Mouse (Mus musculus) myocyte (in vitro differentiated cells): ENCODE measurements around the gene Sumo3.

ENCODE experiments used
- CEBPB ChIP-seq: IDR thresholded peaks from 2 replicates; pipeline ENCODE4 v1.6.1; 2011; ENCODE audit warnings: mild to moderate bottlenecking, moderate library complexity; ENCODE audit not compliant: poor library complexity, insufficient read depth, severe bottlenecking
- E2F4 ChIP-seq: IDR thresholded peaks from one replicate; pipeline ENCODE4 v1.6.1; 2011; ENCODE audit warnings: mild to moderate bottlenecking, control low read depth, moderate library complexity; ENCODE audit not compliant: insufficient read depth
- MAX ChIP-seq: IDR thresholded peaks from one replicate; pipeline ENCODE4 v1.6.1; 2011; ENCODE audit warnings: low read depth, mild to moderate bottlenecking, control low read depth
- MYOD1 ChIP-seq, 3 experiments: IDR thresholded peaks; one replicate each; pipeline ENCODE4 v1.6.1; 2011; ENCODE audit warnings: control low read depth in 2 of 3, low read depth in 2 of 3, mild to moderate bottlenecking in 2 of 3, moderate library complexity in 1 of 3; ENCODE audit not compliant: insufficient read length in 2 of 3, control insufficient read depth in 1 of 3
- MYOG ChIP-seq, 3 experiments: IDR thresholded peaks; one replicate each; pipeline ENCODE4 v1.6.1; 2011; ENCODE audit warnings: control low read depth in 2 of 3, low read depth in 2 of 3, mild to moderate bottlenecking in 2 of 3; ENCODE audit not compliant: insufficient read length in 2 of 3, control insufficient read depth in 1 of 3, insufficient read depth in 1 of 3
- POLR2A ChIP-seq: IDR thresholded peaks from one replicate; pipeline ENCODE4 v1.6.1; 2011; ENCODE audit warnings: low read depth, mild to moderate bottlenecking, control low read depth, moderate library complexity; ENCODE audit not compliant: insufficient read length
- POLR2AphosphoS2 ChIP-seq: IDR thresholded peaks from one replicate; pipeline ENCODE4 v1.6.1; 2011; ENCODE audit warnings: low read depth, control low read depth; ENCODE audit not compliant: insufficient read length
- REST ChIP-seq: IDR thresholded peaks from one replicate; pipeline ENCODE4 v1.6.1; 2011; ENCODE audit warnings: mild to moderate bottlenecking, control low read depth, moderate library complexity; ENCODE audit not compliant: insufficient read depth, insufficient read length
- SRF ChIP-seq: IDR thresholded peaks from one replicate; pipeline ENCODE4 v1.6.1; 2011; ENCODE audit warnings: low read depth; ENCODE audit not compliant: control insufficient read depth, insufficient read length
- TCF12 ChIP-seq: IDR thresholded peaks from one replicate; pipeline ENCODE4 v1.6.1; 2011; ENCODE audit warnings: mild to moderate bottlenecking, control low read depth; ENCODE audit not compliant: poor library complexity, insufficient read depth, severe bottlenecking
- TCF3 ChIP-seq: IDR thresholded peaks from one replicate; pipeline ENCODE4 v1.6.1; 2011; ENCODE audit warnings: low read depth, control low read depth; ENCODE audit not compliant: insufficient read length
- USF1 ChIP-seq: IDR thresholded peaks from one replicate; pipeline ENCODE4 v1.6.1; 2011; ENCODE audit warnings: low read depth, mild to moderate bottlenecking, control low read depth, moderate library complexity

GRCm38 (mm10) chr10:77604958-77605357, 939 bp upstream of the Sumo3 start:
- TF ChIP-seq TCF12 (no peak), POLR2AphosphoS2 (no peak), MAX (no peak), POLR2A (no peak), MYOD1 (IDR thresholded peaks at IDR 0.05; ENCODE audit: control insufficient read depth in 1 of 3, insufficient read length in 2 of 3, low read depth in 2 of 3) (no peak), REST (no peak), SRF (no peak), MYOG (IDR thresholded peaks at IDR 0.05; ENCODE audit: control insufficient read depth in 1 of 3, insufficient read depth in 1 of 3, insufficient read length in 2 of 3, low read depth in 2 of 3) (no peak), TCF3 (no peak), USF1 (no peak), E2F4 (no peak), CEBPB (no peak)
